Mouse (Mus musculus): ENCODE results near the gene AI987944.

Gene AI987944

DNA sequence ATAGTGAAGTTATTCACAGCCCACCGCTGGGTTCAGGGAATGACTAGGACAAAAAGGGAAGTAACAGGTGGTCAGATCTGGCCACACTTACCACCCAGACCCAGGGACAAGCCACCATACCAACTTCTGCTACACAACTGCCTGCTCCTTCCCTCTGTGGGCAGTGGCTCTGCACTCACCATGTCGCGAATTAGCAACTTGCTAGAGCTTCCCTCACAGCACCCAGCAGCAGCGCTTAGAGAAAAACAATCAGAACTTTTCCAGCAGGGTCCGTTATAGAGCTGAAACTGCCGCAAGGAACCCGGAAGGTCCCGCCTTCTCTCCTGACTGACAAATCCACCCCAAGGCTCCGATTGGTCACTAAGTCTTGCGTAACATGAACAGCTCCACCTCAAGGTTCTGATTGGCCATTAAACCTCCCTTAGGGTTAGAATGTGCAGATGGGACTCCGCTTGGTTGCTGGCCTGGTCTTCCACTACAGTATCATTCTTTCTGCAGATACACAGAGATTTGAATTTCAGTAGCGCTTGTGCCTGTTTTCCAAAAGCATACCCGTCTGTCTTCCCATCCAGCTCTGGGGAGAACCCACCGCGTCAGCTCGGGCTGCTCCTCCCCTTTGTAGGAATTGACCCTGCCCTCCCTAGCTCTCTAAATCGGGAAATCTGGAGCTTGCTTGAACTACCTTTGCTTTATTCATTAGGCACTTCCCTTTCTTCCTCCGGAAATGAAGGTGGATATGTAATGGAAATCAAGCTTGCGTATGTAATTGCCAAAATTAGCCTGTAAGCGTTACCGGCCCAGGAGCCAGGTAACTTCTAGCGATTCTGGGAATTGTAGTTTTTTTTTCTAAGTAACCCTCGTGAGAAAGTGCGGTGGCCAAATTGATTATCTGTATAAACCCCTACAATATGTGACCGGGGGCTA is at the start of gene AI987944:
AI987944 (minus strand) TSS at position 332 of the 924 bp plus-strand sequence.
- WGBS: under 1% methylated on average over 25 of the region's 25 CpGs

DNA sequence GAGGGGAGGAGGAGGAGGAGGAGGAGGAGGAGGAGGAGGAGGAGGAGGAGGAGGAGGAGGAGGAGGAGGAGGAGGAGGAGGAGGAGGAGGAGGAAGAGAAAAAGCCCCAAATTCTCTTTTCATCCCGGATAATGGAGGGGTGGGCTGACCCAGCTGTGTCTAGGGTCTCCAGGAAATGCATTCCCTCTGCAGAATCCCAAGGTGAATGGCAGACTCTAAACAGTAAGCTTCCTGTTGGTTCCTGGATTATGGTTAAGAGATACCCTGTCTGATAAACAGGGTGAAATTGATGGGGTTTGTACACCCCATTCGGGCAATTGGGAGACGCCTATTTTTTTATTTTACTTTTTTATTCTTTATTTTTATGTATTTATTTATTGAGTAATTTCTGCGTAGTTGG is 951 bp upstream of the AI987944 start:
- WGBS: 67% methylated on average over 4 of the region's 4 CpGs

All from cerebral cortex, adult 2 months (tissue).